Mouse (Mus musculus) midbrain, embryonic 12.5 days (tissue): ENCODE results near the gene Rce1. TPM values are rescaled to one million over a fixed set of nuclear protein-coding genes. Genes with fewer than 3 reads are reported as not detected.

Source experiments
- ATAC-seq: fragments of 200-750 bp; cut with Nextera tagmentation; 2 replicates; pipeline ENCODE4 v1.8.0; 2017; ENCODE audit warnings: low read depth, moderate TSS enrichment, moderate library complexity; ENCODE audit not compliant: low FRiP score
- H3K27ac ChIP-seq: fragments of 300-500 bp; sonication (generic); replicated peaks from 2 replicates; pipeline ENCODE4 v1.5.1; 2016; ENCODE audit warnings: mild to moderate bottlenecking
- H3K27me3 ChIP-seq: fragments of 300-500 bp; sonication (generic); 2 replicates; pipeline ENCODE4 v1.6.1; 2016; ENCODE audit warnings: mild to moderate bottlenecking
- H3K36me3 ChIP-seq: fragments of 300-500 bp; sonication (generic); 2 replicates; pipeline ENCODE4 v1.6.1; 2016
- H3K4me1 ChIP-seq: fragments of 300-500 bp; sonication (generic); 2 replicates; pipeline ENCODE4 v1.6.1; 2016
- H3K4me2 ChIP-seq: fragments of 300-500 bp; sonication (generic); replicated peaks from 2 replicates; pipeline ENCODE4 v1.6.1; 2016; ENCODE audit warnings: mild to moderate bottlenecking, moderate library complexity
- H3K4me3 ChIP-seq: fragments of 300-500 bp; sonication (generic); 2 replicates; pipeline ENCODE4 v1.5.1; 2016; ENCODE audit warnings: mild to moderate bottlenecking
- H3K9ac ChIP-seq: fragments of 300-500 bp; sonication (generic); replicated peaks from 2 replicates; pipeline ENCODE4 v1.6.1; 2016; ENCODE audit warnings: mild to moderate bottlenecking, moderate library complexity
- H3K9me3 ChIP-seq: fragments of 300-500 bp; sonication (generic); 2 replicates; pipeline ENCODE4 v1.6.1; 2016; ENCODE audit warnings: mild to moderate bottlenecking
- WGBS: fragments of 180-500 bp; shearing (Covaris S2); methylation state at CpG from one replicate; pipeline ENCODE4 v1.1.7; 2016; 5-methylcytosine and 5-hydroxymethylcytosine counted together
- polyA plus RNA-seq: library from polyadenylated mRNA; unstranded; fragments of >200 nt; fragmentation: Nextera tagmentation; extraction: Ambion mirVana; gene quantifications from 2 replicates; pipeline ENCODE4 v1.2.1, GENCODE M21; 2016

Gene Rce1
- polyA plus RNA-seq, 1 experiment from 2014 or later: 59.8 TPM

DNA sequence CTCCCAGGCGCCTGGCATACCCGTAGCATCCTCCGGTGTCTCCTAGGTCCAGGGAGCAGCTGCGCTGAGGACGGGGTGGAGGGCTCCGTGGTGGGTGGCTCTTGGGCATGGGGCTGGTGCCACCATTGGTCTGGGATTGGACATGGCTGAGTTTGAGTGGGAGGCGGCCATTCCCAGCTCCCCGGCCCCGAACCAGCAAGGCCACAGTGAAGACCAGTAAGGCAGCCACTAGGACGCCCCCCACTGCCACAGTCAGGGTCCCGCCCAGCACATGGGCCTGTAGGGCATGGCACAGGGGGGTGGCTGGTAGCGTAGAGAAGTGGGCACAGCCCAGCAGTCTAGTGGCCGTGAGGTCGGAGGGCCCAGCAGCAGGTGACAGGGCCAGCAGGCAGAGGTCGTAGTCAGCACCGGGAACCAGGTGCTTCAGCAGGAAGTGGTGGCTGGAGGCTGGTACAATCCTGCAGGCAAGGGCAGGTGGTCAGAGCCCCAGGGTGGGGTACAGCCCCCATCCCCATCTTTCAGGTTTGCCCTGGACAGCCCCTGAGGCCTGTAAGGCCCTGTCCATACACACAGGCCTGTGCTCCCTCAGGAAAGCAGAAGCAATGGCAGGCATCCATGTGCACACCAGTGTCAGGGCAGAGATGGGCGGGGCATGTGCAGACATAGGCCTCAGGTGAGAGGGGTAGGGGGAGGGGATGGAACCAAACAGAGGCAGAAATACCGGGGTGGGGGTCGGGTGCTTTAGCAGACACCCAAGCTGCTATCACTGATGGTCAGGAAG, 13.1 kb downstream of the Rce1 start:
- H3K27ac ChIP-seq: no peak overlapping the region
- no peaks in the 10 kb centered on the region for H3K9me3 ChIP-seq
- WGBS: 87% methylated on average over 19 of the region's 19 CpGs
- H3K36me3 ChIP-seq: peaks cover 28% of the 10 kb centered on the region
- H3K9ac ChIP-seq: no peak overlapping the region; the same call in 1 of the 2 replicates
- H3K4me3 ChIP-seq: no peak overlapping the region
- H3K4me2 ChIP-seq: no peak overlapping the region
- H3K27me3 ChIP-seq: peaks cover 7% of the 10 kb centered on the region
- peaks cover 33% of the 10 kb centered on the region for H3K4me1 ChIP-seq
- ATAC-seq: no peak

DNA sequence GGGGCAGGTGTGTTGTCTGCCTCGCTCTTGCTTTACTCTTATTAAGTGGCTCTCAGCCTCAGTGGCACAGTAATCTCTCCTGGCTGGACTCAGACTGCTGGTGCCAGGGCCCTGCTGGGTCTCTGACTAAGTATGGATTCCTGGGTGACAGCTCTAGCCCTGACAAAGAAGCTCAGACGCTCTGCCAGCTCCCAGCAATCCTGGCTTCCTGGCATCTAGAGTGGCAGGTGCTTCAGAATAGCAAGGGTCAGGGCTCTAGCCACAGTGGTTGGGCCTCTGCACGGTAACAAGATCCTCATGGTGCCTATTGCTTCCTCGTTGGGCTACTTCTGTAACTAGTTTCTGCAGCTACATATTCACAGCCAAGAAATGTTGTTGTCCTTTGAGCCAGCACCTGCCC, 15.3 kb downstream of the Rce1 start:
- Histone ChIP-seq H3K27ac (no peak overlapping the region), H3K4me3 (no peak overlapping the region), H3K4me2 (no peak overlapping the region), H3K4me1 (peaks cover 24% of the 10 kb centered on the region), H3K27me3 (no peaks in the 10 kb centered on the region), H3K9ac (no peak overlapping the region), H3K9me3 (no peaks in the 10 kb centered on the region), H3K36me3 (peaks cover 28% of the 10 kb centered on the region)
- 69% methylated on average over 4 of the region's 4 CpGs for WGBS
- no peak for ATAC-seq

DNA sequence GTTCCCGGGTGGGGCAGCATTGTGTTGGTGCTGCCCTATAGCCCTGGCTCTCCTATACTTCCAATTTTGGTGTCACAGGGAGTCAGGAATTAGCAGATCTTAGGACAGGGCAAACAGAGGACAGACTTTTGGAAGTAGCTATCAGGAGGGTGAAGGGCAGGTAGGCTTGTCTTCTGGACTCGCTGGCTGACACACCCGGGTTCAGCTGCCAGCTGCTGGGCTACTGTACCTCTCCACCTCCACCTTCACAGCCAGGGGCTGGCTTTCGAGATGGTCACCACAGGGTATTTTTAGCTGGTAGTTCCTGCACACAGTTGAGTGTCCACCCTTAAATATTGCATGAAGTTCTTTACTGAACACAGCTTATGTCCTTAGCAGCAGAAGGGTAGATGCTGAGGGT, 16.9 kb downstream of the Rce1 start:
- Histone ChIP-seq H3K4me3 (no peak overlapping the region), H3K36me3 (peaks cover 24% of the 10 kb centered on the region), H3K9me3 (no peaks in the 10 kb centered on the region), H3K27me3 (no peaks in the 10 kb centered on the region), H3K4me1 (peaks cover 13% of the 10 kb centered on the region), H3K9ac (no peak overlapping the region), H3K4me2 (no peak overlapping the region), H3K27ac (no peak overlapping the region)
- 85% methylated on average over 4 of the region's 4 CpGs for whole genome bisulfite sequencing
- no peak for ATAC-seq

DNA sequence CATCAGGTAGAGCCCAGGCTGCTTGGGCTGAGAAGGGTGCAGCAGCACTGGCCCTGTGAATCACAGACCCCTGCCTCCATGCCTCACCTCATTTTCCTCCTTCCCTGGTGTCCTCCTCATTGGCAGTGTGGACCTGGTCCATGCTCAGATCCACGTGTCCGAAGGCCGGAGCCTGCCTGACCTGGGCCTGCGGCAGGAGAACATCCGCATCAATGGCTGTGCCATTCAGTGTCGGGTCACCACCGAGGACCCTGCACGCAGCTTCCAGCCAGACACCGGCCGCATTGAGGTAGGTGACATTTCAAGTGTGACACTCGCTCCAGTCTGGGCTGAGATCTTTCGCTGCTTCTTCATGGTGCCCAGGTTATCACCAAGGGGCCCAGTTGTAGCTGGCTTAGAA, 18.0 kb downstream of the Rce1 start:
- no peak overlapping the region for H3K4me2 ChIP-seq
- H3K9ac ChIP-seq: no peak overlapping the region
- ATAC-seq: no peak
- peaks cover 13% of the 10 kb centered on the region for H3K36me3 ChIP-seq
- H3K4me1 ChIP-seq: peaks cover 2% of the 10 kb centered on the region; the same call in 1 of the 2 replicates
- H3K27me3 ChIP-seq: no peaks in the 10 kb centered on the region
- H3K9me3 ChIP-seq: no peaks in the 10 kb centered on the region
- no peak overlapping the region for H3K4me3 ChIP-seq
- WGBS: 90% methylated on average over 12 of the region's 12 CpGs
- no peak overlapping the region for H3K27ac ChIP-seq

DNA sequence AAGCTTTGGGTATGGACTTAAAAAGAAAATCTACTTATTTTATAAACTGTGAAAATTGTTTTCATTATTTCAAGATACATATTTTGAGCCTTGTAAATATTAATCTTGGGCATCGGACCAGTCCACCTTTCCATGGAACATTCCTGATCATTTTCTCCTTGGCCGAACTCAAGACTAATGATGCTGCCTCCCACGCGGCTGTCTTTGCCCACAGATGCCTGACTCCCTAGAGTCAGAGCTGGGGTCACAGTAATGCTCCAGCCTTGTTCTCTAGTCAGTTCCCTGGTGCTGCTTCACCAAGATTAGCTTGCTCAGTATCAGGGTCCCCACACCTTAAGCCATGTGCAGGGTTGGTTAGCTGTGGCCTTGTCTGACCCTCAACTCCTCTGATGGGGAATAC, 19.8 kb downstream of the Rce1 start:
- Histone ChIP-seq H3K4me1 (no peaks in the 10 kb centered on the region), H3K9ac (no peak overlapping the region), H3K4me3 (no peak overlapping the region), H3K27me3 (no peaks in the 10 kb centered on the region), H3K36me3 (no peaks in the 10 kb centered on the region), H3K27ac (no peak overlapping the region), H3K9me3 (no peaks in the 10 kb centered on the region), H3K4me2 (no peak overlapping the region)
- ATAC-seq: no peak
- 92% methylated on average over 4 of the region's 4 CpGs for WGBS

DNA sequence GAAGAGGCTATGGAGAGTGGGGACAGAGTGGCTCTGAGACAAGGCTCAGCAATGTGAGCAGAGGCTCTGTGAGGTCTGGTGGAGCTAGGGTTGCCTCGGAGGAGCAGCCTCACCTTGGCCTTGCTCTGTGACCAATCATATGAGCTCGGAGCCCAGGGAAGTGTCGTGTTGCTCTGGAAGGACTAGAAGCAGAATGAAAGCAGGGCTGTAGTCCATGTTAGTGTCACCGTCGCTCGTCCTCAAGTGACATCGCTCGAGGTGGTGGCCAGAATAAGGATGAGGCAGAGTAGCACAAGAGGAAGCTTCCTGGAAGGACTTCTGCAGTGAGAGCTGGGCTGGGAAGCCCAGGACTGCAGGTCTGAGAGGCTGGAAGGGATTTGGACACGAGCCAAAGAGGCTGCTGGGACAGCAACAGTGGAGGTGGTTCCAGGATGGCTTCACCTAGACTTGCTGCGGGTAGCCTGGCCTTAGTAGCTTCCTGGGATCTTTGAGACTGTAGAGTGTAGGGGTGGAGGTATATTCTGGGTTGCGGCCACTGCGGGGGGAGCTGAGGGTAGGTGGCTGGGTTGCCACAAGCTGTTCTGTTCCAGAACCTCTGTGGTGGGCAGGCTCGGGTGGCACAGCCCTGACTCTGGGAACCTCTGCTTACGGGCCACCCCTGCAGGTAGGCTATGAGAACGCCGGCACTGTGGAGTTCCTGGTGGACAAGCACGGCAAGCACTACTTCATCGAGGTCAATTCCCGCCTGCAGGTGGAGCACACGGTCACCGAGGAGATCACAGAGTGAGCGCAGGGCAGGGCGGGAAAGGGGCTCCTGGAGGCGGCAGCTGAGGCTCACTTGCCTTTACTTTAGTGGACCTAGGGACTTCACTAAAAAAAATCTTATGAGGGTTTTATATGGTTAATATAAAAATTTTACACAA, 21.4 kb downstream of the Rce1 start:
- ATAC-seq: no peak
- no peak overlapping the region for H3K4me3 ChIP-seq
- H3K9me3 ChIP-seq: no peaks in the 10 kb centered on the region
- WGBS: 42% methylated on average over 24 of the region's 24 CpGs
- no peaks in the 10 kb centered on the region for H3K4me1 ChIP-seq
- H3K4me2 ChIP-seq: no peak overlapping the region
- no peaks in the 10 kb centered on the region for H3K36me3 ChIP-seq
- no peak overlapping the region for H3K27ac ChIP-seq
- H3K9ac ChIP-seq: no peak overlapping the region
- no peaks in the 10 kb centered on the region for H3K27me3 ChIP-seq

DNA sequence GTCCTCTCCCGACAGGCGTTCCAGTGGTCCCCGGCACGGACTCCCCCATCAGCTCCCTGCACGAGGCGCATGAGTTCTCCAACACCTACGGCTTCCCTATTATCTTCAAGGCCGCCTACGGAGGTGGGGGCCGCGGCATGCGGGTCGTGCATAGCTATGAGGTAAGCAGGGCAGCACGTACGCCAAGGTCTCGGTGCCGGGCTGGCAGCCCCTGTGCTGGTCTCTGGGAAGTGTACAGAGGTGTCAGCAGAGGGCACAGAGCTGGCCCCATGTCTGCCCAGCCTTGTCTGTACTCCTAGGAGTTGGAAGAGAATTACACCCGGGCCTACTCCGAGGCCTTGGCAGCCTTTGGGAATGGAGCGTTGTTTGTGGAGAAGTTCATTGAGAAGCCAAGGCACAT, 23.0 kb downstream of the Rce1 start:
- ATAC-seq: no peak
- Histone ChIP-seq H3K4me1 (no peaks in the 10 kb centered on the region), H3K4me2 (no peak overlapping the region), H3K4me3 (no peak overlapping the region), H3K27ac (no peak overlapping the region), H3K9ac (no peak overlapping the region), H3K36me3 (no peaks in the 10 kb centered on the region), H3K9me3 (no peaks in the 10 kb centered on the region), H3K27me3 (no peaks in the 10 kb centered on the region)
- 90% methylated on average over 20 of the region's 20 CpGs for WGBS

DNA sequence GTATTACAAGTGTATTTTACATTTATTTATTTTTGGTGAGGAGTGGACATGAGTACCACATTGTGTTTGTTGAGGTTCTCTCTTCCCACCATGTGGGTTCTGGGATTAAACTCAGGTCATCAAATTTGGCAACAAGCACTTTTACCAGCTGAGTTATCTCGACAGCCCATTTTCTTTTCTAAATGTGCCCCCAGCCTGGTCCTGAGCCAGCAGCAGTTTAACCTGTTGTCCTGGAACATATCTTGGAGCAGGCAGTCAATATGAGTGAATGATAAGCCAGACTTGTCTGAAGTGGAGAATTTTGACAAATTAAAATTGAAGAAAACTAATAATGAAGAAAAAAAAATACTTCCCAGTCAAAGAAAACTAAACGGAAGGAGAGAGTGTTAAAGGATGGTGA, 29.4 kb downstream of the Rce1 start:
- Histone ChIP-seq H3K36me3 (no peaks in the 10 kb centered on the region), H3K4me1 (no peaks in the 10 kb centered on the region), H3K4me2 (no peak overlapping the region), H3K4me3 (no peak overlapping the region), H3K27me3 (no peaks in the 10 kb centered on the region), H3K27ac (no peak overlapping the region), H3K9me3 (no peaks in the 10 kb centered on the region), H3K9ac (no peak overlapping the region)
- no peak for ATAC-seq
- WGBS: 71% methylated on average over 2 of the region's 2 CpGs

DNA sequence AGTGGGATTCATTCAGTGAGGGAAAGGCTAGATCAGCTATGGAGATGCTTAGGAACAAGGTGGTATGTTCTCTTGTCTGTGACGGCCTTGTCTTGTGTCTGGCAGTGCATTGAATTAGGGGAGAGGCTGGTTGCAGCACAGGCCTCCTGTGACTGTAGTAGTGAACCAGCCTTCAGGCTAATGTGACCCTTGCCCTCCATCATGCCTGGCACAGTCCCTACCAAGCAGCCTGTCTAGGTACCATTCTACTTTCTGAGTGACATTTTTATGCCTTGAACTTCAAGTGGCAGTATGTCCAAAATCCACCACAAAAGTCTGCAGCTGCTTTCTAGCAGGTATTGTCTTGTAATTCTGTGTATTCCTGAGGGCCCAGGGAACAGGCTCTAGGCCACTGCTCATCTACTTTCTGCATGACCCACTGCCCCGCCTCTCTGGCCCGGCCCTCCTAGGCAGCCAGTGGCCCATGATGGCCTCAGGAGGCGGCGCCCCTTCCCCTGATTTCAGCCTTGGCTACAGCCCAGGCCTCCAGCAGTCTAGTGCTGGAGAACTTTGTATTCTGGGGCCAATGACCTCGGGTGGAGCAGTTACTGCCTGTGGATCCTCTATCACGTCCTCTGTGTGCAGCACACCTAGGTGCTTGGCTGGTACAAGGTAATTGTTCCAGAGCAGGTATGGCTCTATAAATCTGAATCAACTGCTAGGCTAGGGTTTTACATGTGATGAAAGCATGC, 31.5 kb downstream of the Rce1 start:
- no peaks in the 10 kb centered on the region for H3K27me3 ChIP-seq
- no peak overlapping the region for H3K4me2 ChIP-seq
- no peak overlapping the region for H3K9ac ChIP-seq
- WGBS: 57% methylated on average over 7 of the region's 7 CpGs
- H3K27ac ChIP-seq: no peak overlapping the region
- H3K9me3 ChIP-seq: no peaks in the 10 kb centered on the region
- no peaks in the 10 kb centered on the region for H3K36me3 ChIP-seq
- no peaks in the 10 kb centered on the region for H3K4me1 ChIP-seq
- H3K4me3 ChIP-seq: no peak overlapping the region
- ATAC-seq: no peak

DNA sequence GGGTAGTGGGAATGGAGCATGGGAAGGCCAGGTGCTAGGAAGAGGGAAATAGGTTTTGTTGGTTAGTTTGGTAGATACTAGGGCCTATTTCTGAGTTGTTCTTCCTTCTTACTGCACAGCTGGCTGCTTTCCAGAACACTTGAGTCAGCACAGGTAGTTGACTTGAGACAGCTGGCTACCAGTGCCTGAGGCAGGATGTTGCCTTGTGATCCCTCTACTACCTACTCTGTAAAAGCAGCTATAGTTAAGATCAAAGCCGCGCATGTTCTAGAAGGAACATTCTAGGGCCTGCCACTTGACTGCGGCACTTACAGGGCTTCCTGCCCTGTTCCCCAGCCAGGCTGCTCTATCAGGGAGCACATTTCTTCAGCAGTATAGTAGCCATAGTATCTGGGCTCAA, 35.4 kb downstream of the Rce1 start:
- H3K36me3 ChIP-seq: no peaks in the 10 kb centered on the region
- H3K27me3 ChIP-seq: no peaks in the 10 kb centered on the region
- no peaks in the 10 kb centered on the region for H3K9me3 ChIP-seq
- no peak overlapping the region for H3K4me3 ChIP-seq
- H3K4me1 ChIP-seq: no peaks in the 10 kb centered on the region
- no peak overlapping the region for H3K27ac ChIP-seq
- WGBS: 87% methylated on average over 3 of the region's 3 CpGs
- no peak overlapping the region for H3K4me2 ChIP-seq
- ATAC-seq: no peak
- H3K9ac ChIP-seq: no peak overlapping the region

DNA sequence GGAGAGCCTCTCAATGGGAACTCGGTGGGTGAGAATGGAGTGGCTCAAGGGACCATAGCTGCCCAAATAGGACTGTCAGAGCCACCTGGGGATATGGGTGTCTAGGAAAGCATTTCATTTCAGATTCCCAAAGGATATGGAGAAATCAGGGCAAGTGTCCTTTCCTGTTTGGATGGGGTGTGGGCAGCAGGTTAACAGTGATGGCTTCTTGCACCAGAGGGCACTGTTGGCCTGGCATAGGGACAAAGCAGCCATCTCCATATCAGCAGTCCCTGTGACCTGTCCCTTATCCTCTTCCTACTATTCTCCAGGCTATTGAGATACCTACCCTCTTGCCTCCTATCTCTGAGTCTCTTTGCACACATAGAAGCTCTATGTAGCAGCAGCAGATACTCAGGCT, 36.4 kb downstream of the Rce1 start:
- H3K4me2 ChIP-seq: no peak overlapping the region
- H3K9me3 ChIP-seq: no peaks in the 10 kb centered on the region
- WGBS: 58% methylated on average over 1 of the region's 1 CpGs
- no peak for ATAC-seq
- no peaks in the 10 kb centered on the region for H3K4me1 ChIP-seq
- H3K27me3 ChIP-seq: no peaks in the 10 kb centered on the region
- no peaks in the 10 kb centered on the region for H3K36me3 ChIP-seq
- no peak overlapping the region for H3K4me3 ChIP-seq
- no peak overlapping the region for H3K9ac ChIP-seq
- H3K27ac ChIP-seq: no peak overlapping the region

DNA sequence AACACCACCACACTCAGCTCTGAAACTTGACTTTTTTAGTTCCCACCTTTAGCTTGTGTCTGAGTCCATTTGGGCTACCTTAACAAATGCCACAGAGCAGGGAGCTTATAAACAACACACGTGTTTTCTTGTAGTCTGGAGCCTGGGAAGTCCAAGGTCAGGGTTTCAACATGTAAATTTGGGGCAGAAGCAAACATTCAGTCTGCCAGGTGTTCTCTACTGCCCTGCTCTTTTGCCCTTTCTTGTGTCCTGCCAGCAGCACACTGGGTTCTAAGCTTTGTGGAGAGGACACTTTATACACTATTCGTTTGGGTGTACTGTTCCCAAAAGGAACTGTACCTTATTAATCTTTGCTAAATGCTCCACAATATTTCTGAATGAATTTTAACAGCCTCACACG, 37.0 kb downstream of the Rce1 start:
- no peak overlapping the region for H3K9ac ChIP-seq
- H3K9me3 ChIP-seq: no peaks in the 10 kb centered on the region
- no peaks in the 10 kb centered on the region for H3K4me1 ChIP-seq
- no peak overlapping the region for H3K27ac ChIP-seq
- WGBS: 74% methylated on average over 3 of the region's 3 CpGs
- no peak overlapping the region for H3K4me2 ChIP-seq
- no peaks in the 10 kb centered on the region for H3K36me3 ChIP-seq
- no peaks in the 10 kb centered on the region for H3K27me3 ChIP-seq
- ATAC-seq: no peak
- H3K4me3 ChIP-seq: no peak overlapping the region
